Comparison of ENCODE assay signal across 12 mouse cellular contexts in the genomic region with DNA sequence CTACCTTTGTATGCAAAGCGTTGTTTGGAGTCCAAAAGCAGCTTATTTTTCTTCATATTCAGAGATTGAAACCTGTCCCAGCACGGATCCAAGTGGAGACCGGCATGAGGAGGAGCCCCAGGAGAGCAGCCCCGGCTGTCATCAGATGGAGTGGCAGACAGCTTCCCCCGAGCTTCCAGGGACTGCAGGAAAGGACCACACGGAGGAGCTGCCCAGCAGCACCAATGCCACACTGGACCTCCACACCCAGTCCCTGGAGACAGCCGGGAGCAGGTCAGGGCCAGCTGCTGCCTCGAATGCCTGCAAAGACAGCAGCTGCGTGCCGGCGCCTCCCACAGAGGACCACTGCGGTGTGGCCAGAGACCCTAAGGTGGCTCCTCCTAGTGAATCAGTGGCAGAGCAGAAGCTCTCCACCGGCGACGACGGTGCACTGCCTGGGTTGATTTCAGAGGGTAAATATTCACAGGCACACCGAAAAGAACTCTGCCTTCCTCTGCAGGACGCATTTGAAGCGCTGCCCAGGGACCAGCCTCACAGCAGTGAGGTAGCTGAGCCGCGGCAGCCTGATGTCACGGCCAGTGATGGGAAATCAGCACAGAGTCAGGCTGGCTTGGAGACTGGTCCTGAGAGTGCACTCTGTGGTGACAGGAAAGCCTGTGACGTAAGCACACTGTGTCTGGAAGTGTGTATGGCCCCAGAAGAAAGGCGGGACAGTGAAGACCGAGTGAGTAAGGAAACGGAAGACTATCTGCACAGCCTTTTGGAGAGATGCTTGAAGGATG. TPM values are rescaled to one million over a fixed set of nuclear protein-coding genes. Genes with fewer than 3 reads are reported as not detected.
DNase-seq lines count a peak whose midpoint lies in the region; ATAC-seq and TF ChIP-seq lines count a peak whose summit lies in the region.
"Had no signal": no experiment of that assay in that cellular context is flagged by ENCODE, and none has a peak within 500 bp of the region (broad histone marks: within the 10 kb centered on the region; RNA-seq: fewer than 3 reads in every experiment).

No protein-coding gene starts in this region.

- H3K4me2 ChIP-seq in kidney, embryonic 14.5 days (replicated peaks; ENCODE audit: low read depth, low read length), result no peak overlapping the region
- H3K4me2 ChIP-seq: forebrain, embryonic 12.5 days; liver, embryonic 15.5 days had no signal

- 60% methylated on average over 26 of the region's 26 CpGs for WGBS in kidney, embryonic 14.5 days
- WGBS in kidney, adult 2 months, result 63% methylated on average over 26 of the region's 26 CpGs

- ATAC-seq in kidney, embryonic 14.5 days (ENCODE audit: low FRiP score, low TSS enrichment), result 0 out of 2 replicates have a peak, but pooled peaks have one; percentile 32
- no peak for ATAC-seq in inflammation-experienced regulatory T-cells, adult 6 months
- ATAC-seq: intestine, embryonic 16.5 days had no signal

- peak; percentile 46 for DNase-seq in adrenal gland, postnatal 14 days
- no peak for DNase-seq in adrenal gland, postnatal 4 days (ENCODE audit: low spot score in 2 of 2)
- DNase-seq in kidney, adult 2 months, result no peak
- DNase-seq in cerebellum, postnatal 25 days, result peak; percentile 72 to 77
- no peak for DNase-seq in layer of hippocampus, postnatal 36 days
- DNase-seq: heart, adult 18-20 months had no signal

- no peak overlapping the region for H3K9ac ChIP-seq in kidney, embryonic 14.5 days (ENCODE audit: low read depth, low read length)
- H3K9ac ChIP-seq: forebrain, embryonic 12.5 days; liver, embryonic 15.5 days had no signal

- no peaks in the 10 kb centered on the region for H3K27me3 ChIP-seq in kidney, embryonic 14.5 days (ENCODE audit: control insufficient read depth, insufficient read depth, low read length)
- H3K27me3 ChIP-seq in kidney, adult 2 months (replicated peaks; ENCODE audit: control insufficient read depth, insufficient read depth, low read length), result no peaks in the 10 kb centered on the region
- H3K27me3 ChIP-seq in E14TG2a.4 (ENCODE audit: insufficient read depth, low read length), result no peaks in the 10 kb centered on the region
- H3K27me3 ChIP-seq: forebrain, embryonic 12.5 days; liver, embryonic 15.5 days had no signal

- TF ChIP-seq CTCF in kidney, adult 2 months (conservative IDR thresholded peaks at IDR 0.05; ENCODE audit: insufficient read depth, insufficient read length, low read depth, low read length), result no peak
- TF ChIP-seq CTCF in E14TG2a.4 (conservative IDR thresholded peaks at IDR 0.05; ENCODE audit: low read length), result no peak

- no peaks in the 10 kb centered on the region for H3K4me1 ChIP-seq in kidney, embryonic 14.5 days (ENCODE audit: control insufficient read depth, insufficient read depth, low read length)
- peaks cover 6% of the 10 kb centered on the region; the same call in 1 of the 2 replicates for H3K4me1 ChIP-seq in kidney, adult 2 months (ENCODE audit: control insufficient read depth, insufficient read depth, low read length)
- H3K4me1 ChIP-seq in E14TG2a.4 (replicated peaks; ENCODE audit: low read depth, low read length), result peaks cover 23% of the 10 kb centered on the region
- H3K4me1 ChIP-seq: forebrain, embryonic 12.5 days had no signal

- no peak overlapping the region for H3K27ac ChIP-seq in kidney, embryonic 14.5 days (ENCODE audit: low read depth, low read length)
- H3K27ac ChIP-seq in kidney, adult 2 months (ENCODE audit: insufficient read depth, low read depth, low read length), result no peak overlapping the region
- H3K27ac ChIP-seq: forebrain, embryonic 12.5 days; liver, embryonic 15.5 days had no signal

- no peaks in the 10 kb centered on the region for H3K9me3 ChIP-seq in kidney, embryonic 14.5 days (ENCODE audit: control insufficient read depth, low read length)
- H3K9me3 ChIP-seq in E14TG2a.4 (ENCODE audit: low read length), result no peaks in the 10 kb centered on the region
- H3K9me3 ChIP-seq: forebrain, embryonic 12.5 days; liver, embryonic 15.5 days had no signal

- no peak for TF ChIP-seq POLR2A in kidney, adult 2 months (IDR thresholded peaks at IDR 0.05; ENCODE audit: low read depth, low read length)

- H3K36me3 ChIP-seq in kidney, embryonic 14.5 days (ENCODE audit: control insufficient read depth, insufficient read depth, low read length), result peaks cover 14% of the 10 kb centered on the region
- no peaks in the 10 kb centered on the region; the same call in 1 of the 2 replicates for H3K36me3 ChIP-seq in kidney, adult 2 months (ENCODE audit: control insufficient read depth, insufficient read depth, low read length)
- H3K36me3 ChIP-seq in E14TG2a.4 (ENCODE audit: insufficient read depth, low read length), result no peaks in the 10 kb centered on the region

- H3K4me3 ChIP-seq in kidney, embryonic 14.5 days (ENCODE audit: low read length), result no peak overlapping the region
- H3K4me3 ChIP-seq in kidney, adult 2 months (ENCODE audit: insufficient read depth, low read depth, low read length), result no peak overlapping the region
- H3K4me3 ChIP-seq in E14TG2a.4 (replicated peaks; ENCODE audit: low read length), result peak overlapping the region; percentile 60
- H3K4me3 ChIP-seq: forebrain, embryonic 12.5 days; liver, embryonic 15.5 days had no signal

RNA-seq across cellular contexts. Expression of gene Sccpdh, which starts 58.1 kb away (rescaled TPM):
- 29.0 and 33.3 TPM in 2 replicates for total RNA-seq in adrenal gland, postnatal 14 days (2021)
- total RNA-seq in adrenal gland, postnatal 4 days (2021), result 10 to 100 TPM; 38.0 to 39.6 TPM
- polyA plus RNA-seq in kidney, embryonic 14.5 days (2014; fragmentation: Nextera tagmentation; extraction: Ambion mirVana), result 70.7 and 74.6 TPM in 2 replicates
- 11.4 and 14.2 TPM in 2 replicates for polyA plus RNA-seq in kidney, adult 2 months (2012; rRNA removed)
- 10 to 100 TPM in 2 of 3 experiments, 1 to 10 TPM in 1; 3.8 to 19.0 (median 14.8) TPM for polyA plus RNA-seq in inflammation-experienced regulatory T-cells, adult 6 months (2017; shearing (Covaris generic))
- 10 to 100 TPM; 57.7 to 57.8 TPM for total RNA-seq in layer of hippocampus, postnatal 36 days (2021)

Comparison
In these comparisons a context has a peak if more than half of its experiments do, and no peak if none do; other contexts are left out.
1. DNase-seq: peak in adrenal gland, postnatal 14 days (single experiment) and cerebellum, postnatal 25 days (2 of 2); none in adrenal gland, postnatal 4 days (0 of 2), kidney, adult 2 months (single experiment) and layer of hippocampus, postnatal 36 days (0 of 2).